Mouse (Mus musculus): Measurements from ENCODE around the gene Ciz1. TPM values are rescaled to one million over a fixed set of nuclear protein-coding genes. Genes with fewer than 3 reads are reported as not detected.

Ciz1 gene
- polyA plus RNA-seq, 1 experiment: 47.6 TPM

- no peak overlapping the region for H3K4me3 ChIP-seq (ENCODE audit: insufficient read depth, low read length)
- no peak overlapping the region for H3K27ac ChIP-seq (ENCODE audit: insufficient read depth, low read length)
- TF ChIP-seq POLR2A (IDR thresholded peaks at IDR 0.05; ENCODE audit: low read depth, low read length): no peak
- TF ChIP-seq CTCF (IDR thresholded peaks at IDR 0.05; ENCODE audit: borderline replicate concordance, insufficient read depth, low read length): no peak
- no peaks in the 10 kb centered on the region for H3K4me1 ChIP-seq (ENCODE audit: control insufficient read depth, insufficient read depth, low read length)
These were observed 37.0 kb downstream of the Ciz1 start for GRCm38 (mm10) chr2:32389157-32389556.

GRCm38 (mm10) chr2:32390871-32391270 is 38.7 kb downstream of the Ciz1 start:
- H3K4me3 ChIP-seq (ENCODE audit: insufficient read depth, low read length): no peak overlapping the region
- H3K27ac ChIP-seq (ENCODE audit: insufficient read depth, low read length): no peak overlapping the region
- TF ChIP-seq POLR2A (IDR thresholded peaks at IDR 0.05; ENCODE audit: low read depth, low read length) (no peak), CTCF (IDR thresholded peaks at IDR 0.05; ENCODE audit: borderline replicate concordance, insufficient read depth, low read length) (no peak)
- H3K4me1 ChIP-seq (ENCODE audit: control insufficient read depth, insufficient read depth, low read length): no peaks in the 10 kb centered on the region

DNA sequence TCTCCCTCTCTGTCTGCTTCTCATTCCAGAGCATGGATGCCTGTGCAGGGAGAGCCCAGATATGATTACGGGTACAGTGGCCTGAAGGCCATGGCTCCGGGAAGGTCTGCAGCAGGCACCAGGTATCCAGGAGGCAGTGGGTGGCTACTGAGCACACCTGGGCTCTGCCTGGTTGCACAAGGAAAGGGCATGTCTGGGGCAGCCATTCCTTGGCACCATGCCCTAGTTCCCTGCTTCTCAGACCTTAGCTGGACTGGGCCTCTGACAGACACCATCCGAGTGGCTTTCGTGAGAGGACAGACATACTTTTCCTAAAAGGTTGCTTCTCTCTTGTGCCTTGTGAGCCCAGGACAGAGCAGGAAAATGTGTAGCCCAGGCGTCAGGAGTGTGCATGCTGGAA is 39.9 kb downstream of the Ciz1 start:
- no peak overlapping the region for H3K4me3 ChIP-seq (ENCODE audit: insufficient read depth, low read length)
- no peaks in the 10 kb centered on the region for H3K4me1 ChIP-seq (ENCODE audit: control insufficient read depth, insufficient read depth, low read length)
- TF ChIP-seq POLR2A (IDR thresholded peaks at IDR 0.05; ENCODE audit: low read depth, low read length) (no peak), CTCF (IDR thresholded peaks at IDR 0.05; ENCODE audit: borderline replicate concordance, insufficient read depth, low read length) (no peak)
- H3K27ac ChIP-seq (ENCODE audit: insufficient read depth, low read length): no peak overlapping the region

GRCm38 (mm10) chr2:32394973-32395372 is 42.8 kb downstream of the Ciz1 start:
- H3K4me3 ChIP-seq (ENCODE audit: insufficient read depth, low read length): peak overlapping the region; percentile 86
- H3K27ac ChIP-seq (ENCODE audit: insufficient read depth, low read length): peak overlapping the region; percentile 86
- H3K4me1 ChIP-seq (ENCODE audit: control insufficient read depth, insufficient read depth, low read length): peaks cover 7% of the 10 kb centered on the region
- TF ChIP-seq POLR2A (IDR thresholded peaks at IDR 0.05; ENCODE audit: low read depth, low read length) (no peak), CTCF (IDR thresholded peaks at IDR 0.05; ENCODE audit: borderline replicate concordance, insufficient read depth, low read length) (peak; percentile 50; the same call in 1 of the 2 replicates)

DNA sequence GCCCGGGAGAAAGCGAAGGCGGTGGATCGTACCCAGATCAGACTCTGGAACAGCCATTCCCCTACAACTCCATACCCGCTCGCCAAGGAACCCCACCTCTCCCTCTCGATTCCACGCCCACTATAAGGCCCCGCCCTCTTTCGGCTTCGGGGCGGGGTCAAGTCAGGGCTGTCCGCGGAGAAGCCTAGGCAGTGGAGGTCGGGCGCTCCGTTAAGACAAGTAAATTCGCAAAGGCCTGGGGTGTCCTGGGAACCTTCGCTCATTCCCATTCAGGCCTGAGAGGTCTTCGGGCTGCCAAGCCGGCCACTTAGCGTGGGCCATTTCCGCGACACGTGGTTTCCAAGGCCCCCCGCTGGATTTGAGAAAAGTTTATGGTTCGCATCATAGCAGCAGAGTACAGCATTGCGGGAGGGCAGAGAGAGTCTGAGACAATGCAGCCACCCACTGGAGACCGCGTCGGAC is 43.4 kb downstream of the Ciz1 start, which contains the start of gene Ptges2:
TSS of gene Ptges2 (plus strand) at position 413 of the 462 bp plus-strand sequence.
- TF ChIP-seq POLR2A (IDR thresholded peaks at IDR 0.05; ENCODE audit: low read depth, low read length) (peak; percentile 89), CTCF (IDR thresholded peaks at IDR 0.05; ENCODE audit: borderline replicate concordance, insufficient read depth, low read length) (no peak)
- peaks cover 7% of the 10 kb centered on the region for H3K4me1 ChIP-seq (ENCODE audit: control insufficient read depth, insufficient read depth, low read length)

GRCm38 (mm10) chr2:32395946-32396621 is 44.0 kb downstream of the Ciz1 start:
- Histone ChIP-seq H3K27ac (ENCODE audit: insufficient read depth, low read length) (peak overlapping the region; percentile 86), H3K4me1 (ENCODE audit: control insufficient read depth, insufficient read depth, low read length) (peaks cover 7% of the 10 kb centered on the region), H3K4me3 (ENCODE audit: insufficient read depth, low read length) (peak overlapping the region; percentile 86)
- peak; percentile 61 for TF ChIP-seq POLR2A (IDR thresholded peaks at IDR 0.05; ENCODE audit: low read depth, low read length)
- TF ChIP-seq CTCF (IDR thresholded peaks at IDR 0.05; ENCODE audit: borderline replicate concordance, insufficient read depth, low read length): no peak

More for the DNA sequence above, 43.4 kb downstream of the Ciz1 start, which contains the start of gene Ptges2:
- Histone ChIP-seq H3K27ac (ENCODE audit: insufficient read depth, low read length) (peak within 1 kb of the TSS; percentile 86), H3K4me3 (ENCODE audit: insufficient read depth, low read length) (peak within 1 kb of the TSS; percentile 86)

DNA sequence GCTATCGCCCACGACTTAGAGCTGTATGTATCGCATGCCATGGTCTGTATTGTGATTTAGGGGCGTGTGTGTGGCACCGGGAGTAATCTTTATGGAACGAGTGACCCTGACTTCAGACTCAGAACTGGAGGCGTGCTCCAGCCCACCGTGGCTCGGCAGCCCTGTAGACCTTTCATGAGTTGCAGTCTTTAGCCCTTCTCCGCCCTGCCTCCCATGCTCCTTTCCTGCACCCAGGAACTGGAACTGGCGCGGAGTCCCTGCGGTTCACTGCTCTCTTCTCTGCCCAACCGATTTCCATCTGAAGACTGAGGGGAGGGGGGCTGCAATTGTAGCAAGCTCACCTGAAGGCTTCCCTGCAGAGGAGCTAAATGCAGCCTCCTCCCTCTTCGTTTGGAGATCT is 44.6 kb downstream of the Ciz1 start:
- TF ChIP-seq CTCF (IDR thresholded peaks at IDR 0.05; ENCODE audit: borderline replicate concordance, insufficient read depth, low read length) (no peak), POLR2A (IDR thresholded peaks at IDR 0.05; ENCODE audit: low read depth, low read length) (no peak)
- no peak overlapping the region for H3K27ac ChIP-seq (ENCODE audit: insufficient read depth, low read length)
- H3K4me3 ChIP-seq (ENCODE audit: insufficient read depth, low read length): peak overlapping the region; percentile 86
- H3K4me1 ChIP-seq (ENCODE audit: control insufficient read depth, insufficient read depth, low read length): peaks cover 7% of the 10 kb centered on the region

GRCm38 (mm10) chr2:32404663-32405062 is 52.5 kb downstream of the Ciz1 start:
- TF ChIP-seq POLR2A (IDR thresholded peaks at IDR 0.05; ENCODE audit: low read depth, low read length) (peak; percentile 23; the same call in 1 of the 2 replicates), CTCF (IDR thresholded peaks at IDR 0.05; ENCODE audit: borderline replicate concordance, insufficient read depth, low read length) (peak; percentile 96)
- H3K27ac ChIP-seq (ENCODE audit: insufficient read depth, low read length): no peak overlapping the region
- no peak overlapping the region for H3K4me3 ChIP-seq (ENCODE audit: insufficient read depth, low read length)
- 0 out of 2 replicates have a peak, but pooled peaks cover 2% of the 10 kb centered on the region for H3K4me1 ChIP-seq (ENCODE audit: control insufficient read depth, insufficient read depth, low read length)

GRCm38 (mm10) chr2:32407144-32407824 is 55.2 kb downstream of the Ciz1 start:
- no peak overlapping the region for H3K27ac ChIP-seq (ENCODE audit: insufficient read depth, low read length)
- H3K4me1 ChIP-seq (ENCODE audit: control insufficient read depth, insufficient read depth, low read length): 0 out of 2 replicates have a peak, but pooled peaks cover 2% of the 10 kb centered on the region

More at GRCm38 (mm10) chr2:32407144-32407824, 55.2 kb downstream of the Ciz1 start:
- no peak overlapping the region for H3K4me3 ChIP-seq (ENCODE audit: insufficient read depth, low read length)
- TF ChIP-seq CTCF (IDR thresholded peaks at IDR 0.05; ENCODE audit: borderline replicate concordance, insufficient read depth, low read length) (no peak), POLR2A (IDR thresholded peaks at IDR 0.05; ENCODE audit: low read depth, low read length) (no peak)

Data from embryonic fibroblast, embryonic 13.5 days (primary cell).